Mouse (Mus musculus) limb, embryonic 10.5 days (tissue): ENCODE results near the gene Nos3. TPM values are rescaled to one million over a fixed set of nuclear protein-coding genes. Genes with fewer than 3 reads are reported as not detected.

Source experiments
- DNase-seq: peaks from one replicate; pipeline ENCODE4 v3.0.0-alpha.2; 2017; ENCODE audit warnings: low spot score
- H3K27ac ChIP-seq: fragments of 300-500 bp; sonication (generic); 2 replicates; pipeline ENCODE4 v1.5.1; 2016; ENCODE audit warnings: mild to moderate bottlenecking
- H3K27me3 ChIP-seq: fragments of 300-500 bp; sonication (generic); 2 replicates; pipeline ENCODE4 v1.6.1; 2016; ENCODE audit warnings: low read depth, mild to moderate bottlenecking; ENCODE audit not compliant: poor library complexity, severe bottlenecking
- H3K36me3 ChIP-seq: fragments of 300-500 bp; sonication (generic); 2 replicates; pipeline ENCODE4 v1.6.1; 2016; ENCODE audit warnings: mild to moderate bottlenecking, moderate library complexity
- H3K4me1 ChIP-seq: fragments of 300-500 bp; sonication (generic); 2 replicates; pipeline ENCODE4 v1.6.1; 2016
- H3K4me3 ChIP-seq: fragments of 300-500 bp; sonication (generic); 2 replicates; pipeline ENCODE4 v1.5.1; 2016; ENCODE audit warnings: mild to moderate bottlenecking, moderate library complexity
- H3K9me3 ChIP-seq: fragments of 300-500 bp; sonication (generic); replicated peaks from 2 replicates; pipeline ENCODE4 v1.6.1; 2016; ENCODE audit warnings: mild to moderate bottlenecking
- WGBS: fragments of 180-500 bp; shearing (Covaris S2); methylation state at CpG from one replicate; pipeline ENCODE4 v1.1.7; 2016; 5-methylcytosine and 5-hydroxymethylcytosine counted together
- polyA plus RNA-seq: library from polyadenylated mRNA; unstranded; fragments of >200 nt; fragmentation: Nextera tagmentation; extraction: Ambion mirVana; gene quantifications from 2 replicates; pipeline ENCODE4 v1.2.1, GENCODE M21; 2016

Nos3 gene
- polyA plus RNA-seq, 1 experiment from 2014 or later: 8.9 TPM

- peak; percentile 71 for DNase-seq
- Histone ChIP-seq H3K27ac (no peak overlapping the region), H3K36me3 (peaks cover 32% of the 10 kb centered on the region), H3K9me3 (no peaks in the 10 kb centered on the region), H3K4me1 (peaks cover 24% of the 10 kb centered on the region), H3K4me3 (no peak overlapping the region), H3K27me3 (peaks cover 23% of the 10 kb centered on the region)
- 3% methylated on average over 21 of the region's 21 CpGs for WGBS
Measured at GRCm38 (mm10) chr5:24416222-24416736, 51.7 kb downstream of the Nos3 start.

GRCm38 (mm10) chr5:24417587-24417986 lies 53.0 kb downstream of the Nos3 start:
- 90% methylated on average over 10 of the region's 10 CpGs for WGBS
- Histone ChIP-seq H3K27ac (no peak overlapping the region), H3K4me3 (no peak overlapping the region), H3K27me3 (peaks cover 23% of the 10 kb centered on the region), H3K4me1 (peaks cover 28% of the 10 kb centered on the region), H3K36me3 (peaks cover 34% of the 10 kb centered on the region), H3K9me3 (no peaks in the 10 kb centered on the region)
- DNase-seq: no peak

GRCm38 (mm10) chr5:24420381-24420780 lies 55.8 kb downstream of the Nos3 start:
- Histone ChIP-seq H3K4me3 (no peak overlapping the region), H3K27me3 (peaks cover 4% of the 10 kb centered on the region; the same call in 1 of the 2 replicates), H3K36me3 (peaks cover 34% of the 10 kb centered on the region), H3K9me3 (no peaks in the 10 kb centered on the region), H3K27ac (no peak overlapping the region), H3K4me1 (peaks cover 33% of the 10 kb centered on the region)
- no peak for DNase-seq
- WGBS: 91% methylated on average over 9 of the region's 9 CpGs

GRCm38 (mm10) chr5:24423129-24424003 lies 58.8 kb downstream of the Nos3 start, which contains the start of the genes Cdk5 and Slc4a2:
Cdk5 (minus strand) TSS chr5:24423530.
Slc4a2 (plus strand) TSS chr5:24423837.
- H3K9me3 ChIP-seq: no peaks in the 10 kb centered on the region
- peak within 1 kb of the TSS; percentile 88 for H3K27ac ChIP-seq
- H3K4me3 ChIP-seq: peak within 1 kb of the TSS; percentile 77
- H3K27me3 ChIP-seq: peaks cover 9% of the 10 kb centered on the region; the same call in 1 of the 2 replicates
- H3K4me1 ChIP-seq: peaks cover 51% of the 10 kb centered on the region
- peak; percentile 96 for DNase-seq
- peaks cover 32% of the 10 kb centered on the region for H3K36me3 ChIP-seq
- under 1% methylated on average over 46 of the region's 46 CpGs for WGBS

- Histone ChIP-seq H3K4me1 (peaks cover 58% of the 10 kb centered on the region), H3K9me3 (no peaks in the 10 kb centered on the region), H3K27ac (peak overlapping the region; percentile 88), H3K27me3 (peaks cover 9% of the 10 kb centered on the region; the same call in 1 of the 2 replicates), H3K36me3 (peaks cover 24% of the 10 kb centered on the region), H3K4me3 (peak overlapping the region; percentile 77)
- WGBS: 13% methylated on average over 21 of the region's 21 CpGs
- DNase-seq: no peak
Measured at GRCm38 (mm10) chr5:24424004-24424781, 59.6 kb downstream of the Nos3 start.

GRCm38 (mm10) chr5:24424861-24425411 lies 60.3 kb downstream of the Nos3 start:
- peaks cover 9% of the 10 kb centered on the region; the same call in 1 of the 2 replicates for H3K27me3 ChIP-seq
- peak overlapping the region; percentile 88 for H3K27ac ChIP-seq
- peak; percentile 90 for DNase-seq
- WGBS: under 1% methylated on average over 59 of the region's 60 CpGs
- H3K4me3 ChIP-seq: peak overlapping the region; percentile 77
- H3K9me3 ChIP-seq: no peaks in the 10 kb centered on the region
- H3K36me3 ChIP-seq: peaks cover 24% of the 10 kb centered on the region
- H3K4me1 ChIP-seq: peaks cover 58% of the 10 kb centered on the region

GRCm38 (mm10) chr5:24425421-24426036 lies 60.9 kb downstream of the Nos3 start:
- H3K4me1 ChIP-seq: peaks cover 58% of the 10 kb centered on the region
- peaks cover 24% of the 10 kb centered on the region for H3K36me3 ChIP-seq
- WGBS: under 1% methylated on average over 28 of the region's 30 CpGs
- H3K27ac ChIP-seq: peak overlapping the region; percentile 88
- H3K27me3 ChIP-seq: peaks cover 9% of the 10 kb centered on the region; the same call in 1 of the 2 replicates
- DNase-seq: no peak
- H3K9me3 ChIP-seq: no peaks in the 10 kb centered on the region
- H3K4me3 ChIP-seq: peak overlapping the region; percentile 77

GRCm38 (mm10) chr5:24426037-24426432 lies 61.4 kb downstream of the Nos3 start:
- peak overlapping the region; percentile 88 for H3K27ac ChIP-seq
- peaks cover 58% of the 10 kb centered on the region for H3K4me1 ChIP-seq
- peak overlapping the region; percentile 77 for H3K4me3 ChIP-seq
- no peak for DNase-seq
- peaks cover 24% of the 10 kb centered on the region for H3K36me3 ChIP-seq
- no peaks in the 10 kb centered on the region for H3K9me3 ChIP-seq
- 1% methylated on average over 10 of the region's 10 CpGs for WGBS
- H3K27me3 ChIP-seq: peaks cover 9% of the 10 kb centered on the region; the same call in 1 of the 2 replicates

GRCm38 (mm10) chr5:24426556-24427284 lies 62.1 kb downstream of the Nos3 start:
- Histone ChIP-seq H3K9me3 (no peaks in the 10 kb centered on the region), H3K4me1 (peaks cover 58% of the 10 kb centered on the region), H3K36me3 (peaks cover 26% of the 10 kb centered on the region), H3K27me3 (peaks cover 9% of the 10 kb centered on the region; the same call in 1 of the 2 replicates), H3K27ac (peak overlapping the region; percentile 88), H3K4me3 (peak overlapping the region; percentile 77)
- WGBS: 6% methylated on average over 9 of the region's 9 CpGs
- no peak for DNase-seq

- no peak for DNase-seq
- H3K4me1 ChIP-seq: peaks cover 57% of the 10 kb centered on the region
- H3K4me3 ChIP-seq: peak overlapping the region; percentile 77
- H3K9me3 ChIP-seq: no peaks in the 10 kb centered on the region
- H3K36me3 ChIP-seq: peaks cover 31% of the 10 kb centered on the region
- peaks cover 9% of the 10 kb centered on the region; the same call in 1 of the 2 replicates for H3K27me3 ChIP-seq
- WGBS: 9% methylated on average over 12 of the region's 12 CpGs
- H3K27ac ChIP-seq: peak overlapping the region; percentile 88
Measured at GRCm38 (mm10) chr5:24427285-24427633, 62.6 kb downstream of the Nos3 start.

- Histone ChIP-seq H3K4me3 (peak overlapping the region; percentile 77), H3K27ac (peak overlapping the region; percentile 88), H3K4me1 (peaks cover 50% of the 10 kb centered on the region), H3K9me3 (no peaks in the 10 kb centered on the region), H3K27me3 (peaks cover 9% of the 10 kb centered on the region; the same call in 1 of the 2 replicates), H3K36me3 (peaks cover 39% of the 10 kb centered on the region)
- under 1% methylated on average over 15 of the region's 15 CpGs for WGBS
- DNase-seq: peak; percentile 73
Measured at GRCm38 (mm10) chr5:24427981-24428402, 63.4 kb downstream of the Nos3 start.
